Comparison of ENCODE assay signal across 9 mouse cellular contexts in genomic region chr5:135763526-135763925, GRCm38 (mm10). TPM values are rescaled to one million over a fixed set of nuclear protein-coding genes. Genes with fewer than 3 reads are reported as not detected.
A peak's percentile ranks its signal among the peaks of the same experiment; 100 is the strongest.
DNase-seq lines count a peak whose midpoint lies in the region; ATAC-seq and TF ChIP-seq lines count a peak whose summit lies in the region.
"Had no signal": no experiment of that assay in that cellular context is flagged by ENCODE, and none has a peak within 500 bp of the region (broad histone marks: within the 10 kb centered on the region; RNA-seq: fewer than 3 reads in every experiment).

No protein-coding gene starts in this region.

- no peak overlapping the region for H3K4me2 ChIP-seq in forebrain, embryonic 14.5 days (ENCODE audit: low read length)
- no peak overlapping the region for H3K4me2 ChIP-seq in intestine, postnatal 0 days (replicated peaks; ENCODE audit: low read depth)
- H3K4me2 ChIP-seq in liver, embryonic 14.5 days (ENCODE audit: low read depth): no peak overlapping the region
- H3K4me2 ChIP-seq: stomach, embryonic 15.5 days had no signal

- no peak overlapping the region for H3K27ac ChIP-seq in forebrain, embryonic 14.5 days (ENCODE audit: low read depth, low read length)
- H3K27ac ChIP-seq in intestine, postnatal 0 days (ENCODE audit: low read depth, low read length): no peak overlapping the region
- H3K27ac ChIP-seq in liver, embryonic 14.5 days: no peak overlapping the region
- H3K27ac ChIP-seq: stomach, embryonic 15.5 days had no signal

- no peaks in the 10 kb centered on the region for H3K27me3 ChIP-seq in forebrain, embryonic 14.5 days (replicated peaks; ENCODE audit: control insufficient read depth, insufficient read depth, low read length)
- H3K27me3 ChIP-seq in intestine, postnatal 0 days (replicated peaks; ENCODE audit: control insufficient read depth, insufficient read depth, low read length): no peaks in the 10 kb centered on the region
- no peaks in the 10 kb centered on the region for H3K27me3 ChIP-seq in liver, embryonic 14.5 days (ENCODE audit: control insufficient read depth, insufficient read depth, low read length)
- H3K27me3 ChIP-seq: stomach, embryonic 15.5 days had no signal

- no peak for TF ChIP-seq POLR2A in brain, embryonic 14.5 days (IDR thresholded peaks at IDR 0.05; ENCODE audit: borderline replicate concordance, extremely low read depth, insufficient read depth, insufficient read length, poor library complexity, severe bottlenecking)

- TF ChIP-seq EP300 in liver, embryonic 14.5 days (IDR thresholded peaks at IDR 0.05; ENCODE audit: low read depth): no peak

- H3K9me3 ChIP-seq in forebrain, embryonic 14.5 days (replicated peaks; ENCODE audit: control insufficient read depth, low read length): no peaks in the 10 kb centered on the region
- no peaks in the 10 kb centered on the region for H3K9me3 ChIP-seq in intestine, postnatal 0 days (ENCODE audit: control insufficient read depth)
- no peaks in the 10 kb centered on the region for H3K9me3 ChIP-seq in liver, embryonic 14.5 days (ENCODE audit: control insufficient read depth, low read length)
- H3K9me3 ChIP-seq: stomach, embryonic 15.5 days had no signal

- no peaks in the 10 kb centered on the region for H3K36me3 ChIP-seq in forebrain, embryonic 14.5 days (ENCODE audit: control insufficient read depth, insufficient read depth, low read length)
- no peaks in the 10 kb centered on the region for H3K36me3 ChIP-seq in intestine, postnatal 0 days (ENCODE audit: control insufficient read depth, insufficient read depth)
- H3K36me3 ChIP-seq in liver, embryonic 14.5 days (replicated peaks; ENCODE audit: control insufficient read depth, insufficient read depth, low read depth): no peaks in the 10 kb centered on the region
- H3K36me3 ChIP-seq: stomach, embryonic 15.5 days had no signal

- peak; percentile 87 for DNase-seq in 3T3-L1 (ENCODE audit: low read depth, low spot score)
- DNase-seq in CD4-positive, CD25-positive, alpha-beta regulatory T cell, adult 2 months (ENCODE audit: low read depth, low spot score): peak; percentile 85
- peak; percentile 84 for DNase-seq in brain, embryonic 14.5 days (ENCODE audit: low read depth)
- peak; percentile 90 for DNase-seq in forebrain, embryonic 14.5 days (ENCODE audit: low spot score)
- DNase-seq in liver, embryonic 14.5 days (ENCODE audit: low read depth in 3 of 3, low spot score in 3 of 3): no peak
- peak; percentile 91 for DNase-seq in retina, embryonic 14.5 days (ENCODE audit: low spot score)
- peak; percentile 70 for DNase-seq in urinary bladder, postnatal 25 days (ENCODE audit: low spot score)

- TF ChIP-seq CTCF in brain, embryonic 14.5 days (IDR thresholded peaks at IDR 0.05; ENCODE audit: borderline replicate concordance, extremely low read depth, insufficient read depth, insufficient read length): peak; percentile 93
- TF ChIP-seq CTCF in intestine, postnatal 0 days (IDR thresholded peaks at IDR 0.05; ENCODE audit: low read depth): peak; percentile 93
- TF ChIP-seq CTCF in liver, embryonic 14.5 days (IDR thresholded peaks at IDR 0.05; ENCODE audit: low read depth): peak; percentile 86

- 3% methylated on average over 7 of the region's 7 CpGs for WGBS in forebrain, embryonic 14.5 days
- 5% methylated on average over 7 of the region's 7 CpGs for WGBS in intestine, postnatal 0 days
- 2% methylated on average over 7 of the region's 7 CpGs for WGBS in liver, embryonic 14.5 days (ENCODE audit: insufficient replicate concordance)

- H3K9ac ChIP-seq in forebrain, embryonic 14.5 days (ENCODE audit: low read length): no peak overlapping the region
- no peak overlapping the region for H3K9ac ChIP-seq in intestine, postnatal 0 days (ENCODE audit: low read depth, low read length)
- no peak overlapping the region for H3K9ac ChIP-seq in liver, embryonic 14.5 days (replicated peaks)
- H3K9ac ChIP-seq: stomach, embryonic 15.5 days had no signal

- 0 out of 2 replicates have a peak, but pooled peaks have one; percentile 23 for ATAC-seq in forebrain, embryonic 14.5 days
- ATAC-seq in intestine, postnatal 0 days: no peak
- no peak for ATAC-seq in liver, embryonic 14.5 days (ENCODE audit: insufficient read depth)

- H3K4me1 ChIP-seq in forebrain, embryonic 14.5 days (ENCODE audit: control insufficient read depth, insufficient read depth, low read length): no peaks in the 10 kb centered on the region
- H3K4me1 ChIP-seq in intestine, postnatal 0 days (replicated peaks; ENCODE audit: control insufficient read depth, insufficient read depth, low read length): no peaks in the 10 kb centered on the region
- no peaks in the 10 kb centered on the region for H3K4me1 ChIP-seq in liver, embryonic 14.5 days (replicated peaks; ENCODE audit: control insufficient read depth in 2 of 2, insufficient read depth in 2 of 2, low read length in 1 of 2)
- H3K4me1 ChIP-seq: stomach, embryonic 15.5 days had no signal

- no peak overlapping the region for H3K4me3 ChIP-seq in forebrain, embryonic 14.5 days (ENCODE audit: low read depth, low read length)
- no peak overlapping the region for H3K4me3 ChIP-seq in intestine, postnatal 0 days (ENCODE audit: low read depth, low read length)
- no peak overlapping the region for H3K4me3 ChIP-seq in liver, embryonic 14.5 days (ENCODE audit: insufficient read depth in 1 of 2, low read depth in 2 of 2, low read length in 2 of 2)
- H3K4me3 ChIP-seq: stomach, embryonic 15.5 days had no signal

RNA-seq across cellular contexts. Expression of gene Styxl1, which starts 14.7 kb away (rescaled TPM):
- polyA plus RNA-seq in brain, embryonic 14.5 days (2012; rRNA removed): 0.08 and 0.15 TPM in 2 replicates
- polyA plus RNA-seq in forebrain, embryonic 14.5 days (2014; fragmentation: Nextera tagmentation; extraction: Ambion mirVana): 0.52 TPM in 1 of 2 replicates, not detected in the other
- 0.21 and 0.27 TPM in 2 replicates for polyA plus RNA-seq in intestine, postnatal 0 days (2015; fragmentation: Nextera tagmentation; extraction: Ambion mirVana)
- 0.02 TPM in 1 of 2 replicates, not detected in the other for polyA plus RNA-seq in liver, embryonic 14.5 days (2012; rRNA removed)
- not detected in 2 replicates for polyA plus RNA-seq in liver, embryonic 14.5 days (2014; fragmentation: Nextera tagmentation; extraction: Ambion mirVana)

RNA-seq across cellular contexts. Expression of gene Mdh2, which starts 14.8 kb away (rescaled TPM):
- 476 and 499 TPM in 2 replicates for polyA plus RNA-seq in brain, embryonic 14.5 days (2012; rRNA removed)
- 590 and 591 TPM in 2 replicates for polyA plus RNA-seq in forebrain, embryonic 14.5 days (2014; fragmentation: Nextera tagmentation; extraction: Ambion mirVana)
- polyA plus RNA-seq in intestine, postnatal 0 days (2015; fragmentation: Nextera tagmentation; extraction: Ambion mirVana): 798 and 872 TPM in 2 replicates
- 211 and 224 TPM in 2 replicates for polyA plus RNA-seq in liver, embryonic 14.5 days (2012; rRNA removed)
- 307 and 326 TPM in 2 replicates for polyA plus RNA-seq in liver, embryonic 14.5 days (2014; fragmentation: Nextera tagmentation; extraction: Ambion mirVana)

RNA-seq across cellular contexts. Expression of gene Tmem120a, which starts 19.3 kb away (rescaled TPM):
- 36.9 and 39.3 TPM in 2 replicates for polyA plus RNA-seq in brain, embryonic 14.5 days (2012; rRNA removed)
- polyA plus RNA-seq in forebrain, embryonic 14.5 days (2014; fragmentation: Nextera tagmentation; extraction: Ambion mirVana): 80.1 and 83.8 TPM in 2 replicates
- polyA plus RNA-seq in intestine, postnatal 0 days (2015; fragmentation: Nextera tagmentation; extraction: Ambion mirVana): 127 and 132 TPM in 2 replicates
- polyA plus RNA-seq in liver, embryonic 14.5 days (2012; rRNA removed): 5.4 and 5.7 TPM in 2 replicates
- 15.2 and 16.0 TPM in 2 replicates for polyA plus RNA-seq in liver, embryonic 14.5 days (2014; fragmentation: Nextera tagmentation; extraction: Ambion mirVana)

RNA-seq across cellular contexts. Expression of gene Srrm3, which starts 43.2 kb away (rescaled TPM):
- polyA plus RNA-seq in brain, embryonic 14.5 days (2012; rRNA removed): 57.1 and 82.6 TPM in 2 replicates
- polyA plus RNA-seq in forebrain, embryonic 14.5 days (2014; fragmentation: Nextera tagmentation; extraction: Ambion mirVana): 23.6 and 31.1 TPM in 2 replicates
- polyA plus RNA-seq in intestine, postnatal 0 days (2015; fragmentation: Nextera tagmentation; extraction: Ambion mirVana): 0.82 and 0.91 TPM in 2 replicates
- polyA plus RNA-seq in liver, embryonic 14.5 days (2012; rRNA removed): 0.01 and 0.27 TPM in 2 replicates
- not detected in 2 replicates for polyA plus RNA-seq in liver, embryonic 14.5 days (2014; fragmentation: Nextera tagmentation; extraction: Ambion mirVana)

Comparison
In these comparisons a context has a peak if more than half of its experiments do, and no peak if none do; other contexts are left out.
1. DNase-seq: peak in 3T3-L1 (single experiment), CD4-positive, CD25-positive, alpha-beta regulatory T cell, adult 2 months (single experiment), brain, embryonic 14.5 days (single experiment), forebrain, embryonic 14.5 days (single experiment), retina, embryonic 14.5 days (single experiment) and urinary bladder, postnatal 25 days (single experiment); none in liver, embryonic 14.5 days (0 of 3).
2. Peak in every context shown above with its lines, with median percentiles within 50 percentile points of each other: CTCF ChIP-seq.